In the genomic region with DNA sequence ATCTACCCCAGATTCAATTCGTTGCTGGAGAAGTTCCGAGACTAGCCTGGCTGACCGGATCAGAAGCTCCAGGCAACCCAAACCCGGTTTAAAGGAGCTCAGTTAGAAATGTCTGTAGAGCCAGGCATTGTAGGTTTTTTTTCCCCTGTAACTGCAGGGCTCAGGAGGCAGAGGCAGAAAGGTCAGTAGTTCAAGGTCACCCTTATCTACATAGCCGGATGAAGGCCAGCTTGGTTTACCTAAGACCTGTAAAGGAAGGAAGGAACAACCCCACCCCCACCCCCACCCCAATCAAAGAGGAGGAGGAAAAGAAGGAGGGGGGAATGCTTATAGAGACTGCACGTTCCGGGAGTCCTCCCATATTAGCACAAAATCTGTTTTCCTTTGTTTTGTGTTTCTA, we compare ENCODE assay signal across 15 mouse cellular contexts. TPM values are rescaled to one million over a fixed set of nuclear protein-coding genes. Genes with fewer than 3 reads are reported as not detected.
A peak's percentile ranks its signal among the peaks of the same experiment; 100 is the strongest.
DNase-seq lines count a peak whose midpoint lies in the region; ATAC-seq and TF ChIP-seq lines count a peak whose summit lies in the region.
"Had no signal": no experiment of that assay in that cellular context is flagged by ENCODE, and none has a peak within 500 bp of the region (broad histone marks: within the 10 kb centered on the region; RNA-seq: fewer than 3 reads in every experiment).

No protein-coding gene starts in this region.

- H3K27me3 ChIP-seq in heart, embryonic 15.5 days = peaks cover 60% of the 10 kb centered on the region
- H3K27me3 ChIP-seq in neural tube, embryonic 13.5 days = peaks cover 82% of the 10 kb centered on the region
- peaks cover 17% of the 10 kb centered on the region for H3K27me3 ChIP-seq in hindbrain, postnatal 0 days (ENCODE audit: insufficient read depth, low read length)
- H3K27me3 ChIP-seq in midbrain, postnatal 0 days (ENCODE audit: insufficient read depth, low read length) = peaks cover 28% of the 10 kb centered on the region; the same call in 1 of the 2 replicates

- 14% methylated on average over 7 of the region's 7 CpGs for WGBS in heart, embryonic 15.5 days
- WGBS in neural tube, embryonic 13.5 days = 19% methylated on average over 7 of the region's 7 CpGs
- 16% methylated on average over 7 of the region's 7 CpGs for WGBS in hindbrain, postnatal 0 days
- 22% methylated on average over 7 of the region's 7 CpGs for WGBS in midbrain, postnatal 0 days

- H3K27ac ChIP-seq in heart, embryonic 15.5 days = no peak overlapping the region
- no peak overlapping the region for H3K27ac ChIP-seq in neural tube, embryonic 13.5 days (replicated peaks)
- H3K27ac ChIP-seq in hindbrain, postnatal 0 days = no peak overlapping the region
- H3K27ac ChIP-seq in midbrain, postnatal 0 days (ENCODE audit: low read depth, low read length) = no peak overlapping the region
- H3K27ac ChIP-seq: embryonic facial prominence, embryonic 12.5 days had no signal

- no peak for TF ChIP-seq CTCF in hindbrain, postnatal 0 days (IDR thresholded peaks at IDR 0.05; ENCODE audit: low read depth)
- TF ChIP-seq CTCF in midbrain, postnatal 0 days (IDR thresholded peaks at IDR 0.05) = no peak

- ATAC-seq in heart, embryonic 15.5 days (replicated peaks; ENCODE audit: insufficient number of reproducible peaks, insufficient read depth, low FRiP score, low read depth) = no peak
- no peak for ATAC-seq in neural tube, embryonic 13.5 days (ENCODE audit: low read depth)
- no peak for ATAC-seq in hindbrain, postnatal 0 days
- no peak for ATAC-seq in midbrain, postnatal 0 days (ENCODE audit: low FRiP score)
- ATAC-seq in megakaryocyte, adult 5-6 weeks (ENCODE audit: poor library complexity, severe bottlenecking) = no peak

- H3K36me3 ChIP-seq in heart, embryonic 15.5 days = no peaks in the 10 kb centered on the region
- H3K36me3 ChIP-seq in neural tube, embryonic 13.5 days = no peaks in the 10 kb centered on the region
- no peaks in the 10 kb centered on the region for H3K36me3 ChIP-seq in hindbrain, postnatal 0 days (ENCODE audit: insufficient read depth, low read length)
- no peaks in the 10 kb centered on the region for H3K36me3 ChIP-seq in midbrain, postnatal 0 days (ENCODE audit: insufficient read depth, low read length)
- H3K36me3 ChIP-seq: embryonic facial prominence, embryonic 12.5 days had no signal

- peak overlapping the region; percentile 38 for H3K4me3 ChIP-seq in heart, embryonic 15.5 days
- 0 out of 2 replicates have a peak overlapping the region, but pooled peaks have one; percentile 40 for H3K4me3 ChIP-seq in neural tube, embryonic 13.5 days
- H3K4me3 ChIP-seq in hindbrain, postnatal 0 days (ENCODE audit: low read length) = no peak overlapping the region
- H3K4me3 ChIP-seq in midbrain, postnatal 0 days (ENCODE audit: low read depth, low read length) = no peak overlapping the region

- intact Hi-C loops in heart, postnatal 14 days (cut with DNase I) = no loop called here

- DNase-seq in heart, postnatal 14 days = no peak
- DNase-seq in neural tube, embryonic 10.5 days (ENCODE audit: extremely low spot score, low spot score) = no peak
- DNase-seq in hindbrain, postnatal 0 days (ENCODE audit: low spot score) = no peak
- DNase-seq in midbrain, postnatal 0 days (ENCODE audit: low spot score) = no peak
- DNase-seq in thymus, postnatal 14 days = no peak
- DNase-seq: gastrocnemius, postnatal 36 days; kidney, adult 2 months; layer of hippocampus, adult 9-11 months; lung, postnatal 4 days; thymus, adult 18-20 months had no signal

- peak overlapping the region; percentile 70 for H3K4me2 ChIP-seq in heart, embryonic 15.5 days
- peak overlapping the region; percentile 65; the same call in 1 of the 2 replicates for H3K4me2 ChIP-seq in neural tube, embryonic 13.5 days
- H3K4me2 ChIP-seq in hindbrain, postnatal 0 days (ENCODE audit: low read depth, low read length) = peak overlapping the region; percentile 90
- peak overlapping the region; percentile 96; the same call in 1 of the 2 replicates for H3K4me2 ChIP-seq in midbrain, postnatal 0 days (ENCODE audit: low read depth, low read length, poor library complexity, severe bottlenecking)

- no peak overlapping the region for H3K9ac ChIP-seq in heart, embryonic 15.5 days
- H3K9ac ChIP-seq in neural tube, embryonic 13.5 days = no peak overlapping the region
- H3K9ac ChIP-seq in hindbrain, postnatal 0 days (replicated peaks; ENCODE audit: low read length) = no peak overlapping the region
- H3K9ac ChIP-seq in midbrain, postnatal 0 days (replicated peaks; ENCODE audit: low read length, poor library complexity, severe bottlenecking) = no peak overlapping the region

- H3K9me3 ChIP-seq in heart, embryonic 15.5 days (replicated peaks) = no peaks in the 10 kb centered on the region
- H3K9me3 ChIP-seq in neural tube, embryonic 13.5 days = no peaks in the 10 kb centered on the region
- no peaks in the 10 kb centered on the region for H3K9me3 ChIP-seq in hindbrain, postnatal 0 days (ENCODE audit: low read length)
- no peaks in the 10 kb centered on the region for H3K9me3 ChIP-seq in midbrain, postnatal 0 days (ENCODE audit: low read length)
- H3K9me3 ChIP-seq: embryonic facial prominence, embryonic 12.5 days had no signal

- H3K4me1 ChIP-seq in heart, embryonic 15.5 days (replicated peaks) = peaks cover 14% of the 10 kb centered on the region
- H3K4me1 ChIP-seq in neural tube, embryonic 13.5 days (replicated peaks) = peaks cover 13% of the 10 kb centered on the region
- H3K4me1 ChIP-seq in hindbrain, postnatal 0 days (ENCODE audit: insufficient read depth, low read length) = peaks cover 5% of the 10 kb centered on the region; the same call in 1 of the 2 replicates
- H3K4me1 ChIP-seq in midbrain, postnatal 0 days (ENCODE audit: insufficient read depth, low read length) = no peaks in the 10 kb centered on the region; the same call in 1 of the 2 replicates

RNA-seq across cellular contexts. Expression of gene Rap1gap2, which starts 0.7 kb away (rescaled TPM):
- 3.8 and 4.2 TPM in 2 replicates for polyA plus RNA-seq in heart, embryonic 15.5 days (2015; fragmentation: Nextera tagmentation; extraction: Ambion mirVana)
- total RNA-seq in heart, postnatal 14 days (2021) = 10 to 100 TPM; 72.8 to 77.6 TPM
- polyA plus RNA-seq in neural tube, embryonic 13.5 days (2015; fragmentation: Nextera tagmentation; extraction: Ambion mirVana) = 10.9 and 11.5 TPM in 2 replicates
- 48.5 and 55.5 TPM in 2 replicates for total RNA-seq in hindbrain, postnatal 0 days (2014; rRNA removed)
- polyA plus RNA-seq in hindbrain, postnatal 0 days (2015; fragmentation: Nextera tagmentation; extraction: Ambion mirVana) = 9.9 and 11.1 TPM in 2 replicates
- total RNA-seq in midbrain, postnatal 0 days (2014; rRNA removed) = 48.2 and 49.1 TPM in 2 replicates
- polyA plus RNA-seq in midbrain, postnatal 0 days (2015; fragmentation: Nextera tagmentation; extraction: Ambion mirVana) = 11.0 and 12.1 TPM in 2 replicates
- 22.2 and 22.3 TPM in 2 replicates for total RNA-seq in megakaryocyte, adult 5-6 weeks (2015)
- total RNA-seq in megakaryocyte, adult 5-6 weeks (2017) = 33.9 and 34.3 TPM in 2 replicates

RNA-seq across cellular contexts. Expression of gene Ccdc92b, which starts 8.0 kb away (rescaled TPM):
- polyA plus RNA-seq in heart, embryonic 15.5 days (2015; fragmentation: Nextera tagmentation; extraction: Ambion mirVana) = 0.33 and 0.51 TPM in 2 replicates
- under 1 TPM; 0.37 to 0.50 TPM for total RNA-seq in heart, postnatal 14 days (2021)
- polyA plus RNA-seq in neural tube, embryonic 13.5 days (2015; fragmentation: Nextera tagmentation; extraction: Ambion mirVana) = 1.9 and 2.1 TPM in 2 replicates
- total RNA-seq in hindbrain, postnatal 0 days (2014; rRNA removed) = 16.8 and 19.5 TPM in 2 replicates
- polyA plus RNA-seq in hindbrain, postnatal 0 days (2015; fragmentation: Nextera tagmentation; extraction: Ambion mirVana) = 3.4 TPM in 2 replicates
- total RNA-seq in midbrain, postnatal 0 days (2014; rRNA removed) = 12.4 and 14.6 TPM in 2 replicates
- 3.3 and 3.4 TPM in 2 replicates for polyA plus RNA-seq in midbrain, postnatal 0 days (2015; fragmentation: Nextera tagmentation; extraction: Ambion mirVana)
- total RNA-seq in megakaryocyte, adult 5-6 weeks (2015) = 0.05 and 0.27 TPM in 2 replicates
- not detected in 2 replicates for total RNA-seq in megakaryocyte, adult 5-6 weeks (2017)
- total RNA-seq: CH12.LX had no signal

RNA-seq across cellular contexts. Expression of gene Cluh, which starts 37.9 kb away (rescaled TPM):
- polyA plus RNA-seq in heart, embryonic 15.5 days (2015; fragmentation: Nextera tagmentation; extraction: Ambion mirVana) = 54.7 and 63.4 TPM in 2 replicates
- 100 to 1,000 TPM; 215 to 219 TPM for total RNA-seq in heart, postnatal 14 days (2021)
- polyA plus RNA-seq in neural tube, embryonic 13.5 days (2015; fragmentation: Nextera tagmentation; extraction: Ambion mirVana) = 16.3 and 16.9 TPM in 2 replicates
- total RNA-seq in hindbrain, postnatal 0 days (2014; rRNA removed) = 87.1 and 132 TPM in 2 replicates
- polyA plus RNA-seq in hindbrain, postnatal 0 days (2015; fragmentation: Nextera tagmentation; extraction: Ambion mirVana) = 18.7 and 21.3 TPM in 2 replicates
- 71.5 and 106 TPM in 2 replicates for total RNA-seq in midbrain, postnatal 0 days (2014; rRNA removed)
- 17.0 and 18.4 TPM in 2 replicates for polyA plus RNA-seq in midbrain, postnatal 0 days (2015; fragmentation: Nextera tagmentation; extraction: Ambion mirVana)
- total RNA-seq in megakaryocyte, adult 5-6 weeks (2015) = 11.9 and 13.7 TPM in 2 replicates
- 13.3 and 13.7 TPM in 2 replicates for total RNA-seq in megakaryocyte, adult 5-6 weeks (2017)

Comparison
In these comparisons a context has a peak if more than half of its experiments do, and no peak if none do; other contexts are left out.
1. H3K4me3 ChIP-seq: peak in heart, embryonic 15.5 days (single experiment) and neural tube, embryonic 13.5 days (single experiment); none in hindbrain, postnatal 0 days (single experiment) and midbrain, postnatal 0 days (single experiment).
2. Peak in every context shown above with its lines, with median percentiles within 50 percentile points of each other: H3K4me2 ChIP-seq.